ENCODE assay signal across 8 mouse cellular contexts in genomic region chr5:24597901-24598569, GRCm38 (mm10). TPM values are rescaled to one million over a fixed set of nuclear protein-coding genes. Genes with fewer than 3 reads are reported as not detected.
DNase-seq lines count a peak whose midpoint lies in the region; ATAC-seq lines count a peak whose summit lies in the region.

No protein-coding gene starts in this region.

- no peak overlapping the region for H3K27ac ChIP-seq in kidney, embryonic 16.5 days (ENCODE audit: low read length)
- no peak overlapping the region for H3K27ac ChIP-seq in hindbrain, embryonic 11.5 days (ENCODE audit: low read depth, low read length)
- peak overlapping the region; percentile 77 for H3K27ac ChIP-seq in midbrain, embryonic 14.5 days (replicated peaks; ENCODE audit: low read depth, low read length)

- peaks cover 24% of the 10 kb centered on the region for H3K36me3 ChIP-seq in kidney, embryonic 16.5 days (ENCODE audit: insufficient read depth, low read length)
- no peaks in the 10 kb centered on the region; the same call in 1 of the 2 replicates for H3K36me3 ChIP-seq in hindbrain, embryonic 11.5 days (ENCODE audit: control insufficient read depth, insufficient read depth, low read length)
- peaks cover 27% of the 10 kb centered on the region for H3K36me3 ChIP-seq in midbrain, embryonic 14.5 days (ENCODE audit: control insufficient read depth, insufficient read depth, low read length)

- no peaks in the 10 kb centered on the region for H3K9me3 ChIP-seq in kidney, embryonic 16.5 days (ENCODE audit: low read length)
- no peaks in the 10 kb centered on the region for H3K9me3 ChIP-seq in hindbrain, embryonic 11.5 days (ENCODE audit: control insufficient read depth, low read length)
- H3K9me3 ChIP-seq in midbrain, embryonic 14.5 days (ENCODE audit: control insufficient read depth, low read length) = no peaks in the 10 kb centered on the region

- H3K27me3 ChIP-seq in kidney, embryonic 16.5 days (ENCODE audit: insufficient read depth, low read length) = no peaks in the 10 kb centered on the region
- H3K27me3 ChIP-seq in hindbrain, embryonic 11.5 days (ENCODE audit: control insufficient read depth, insufficient read depth, low read length) = peaks cover 7% of the 10 kb centered on the region
- no peaks in the 10 kb centered on the region for H3K27me3 ChIP-seq in midbrain, embryonic 14.5 days (ENCODE audit: control insufficient read depth, insufficient read depth, low read length)

- peak overlapping the region; percentile 56 for H3K4me3 ChIP-seq in kidney, embryonic 16.5 days (ENCODE audit: low read length)
- peak overlapping the region; percentile 38 for H3K4me3 ChIP-seq in hindbrain, embryonic 11.5 days (ENCODE audit: low read depth, low read length)
- peak overlapping the region; percentile 51 for H3K4me3 ChIP-seq in midbrain, embryonic 14.5 days (replicated peaks; ENCODE audit: low read depth, low read length)

- no peak for DNase-seq in kidney, postnatal 14 days
- DNase-seq in cerebellum, adult 9-11 months = peak; percentile 74
- no peak for DNase-seq in hindbrain, embryonic 11.5 days (ENCODE audit: low spot score)
- peak; percentile 49 for DNase-seq in midbrain, embryonic 14.5 days
- no peak for DNase-seq in spleen, postnatal 36 days (ENCODE audit: low spot score in 2 of 2)
- no peak for DNase-seq in thymus, postnatal 4 days

- peak overlapping the region; percentile 72 for H3K9ac ChIP-seq in kidney, embryonic 16.5 days (replicated peaks; ENCODE audit: low read length)
- H3K9ac ChIP-seq in hindbrain, embryonic 11.5 days (ENCODE audit: low read depth, low read length) = peak overlapping the region; percentile 52
- peak overlapping the region; percentile 80 for H3K9ac ChIP-seq in midbrain, embryonic 14.5 days (replicated peaks; ENCODE audit: low read length)

- H3K4me2 ChIP-seq in kidney, embryonic 16.5 days (replicated peaks; ENCODE audit: low read depth, low read length) = peak overlapping the region; percentile 98
- peak overlapping the region; percentile 86 for H3K4me2 ChIP-seq in hindbrain, embryonic 11.5 days (replicated peaks; ENCODE audit: low read depth, low read length)
- peak overlapping the region; percentile 95 for H3K4me2 ChIP-seq in midbrain, embryonic 14.5 days (ENCODE audit: low read length)

- H3K4me1 ChIP-seq in kidney, embryonic 16.5 days (ENCODE audit: insufficient read depth, low read length) = peaks cover 52% of the 10 kb centered on the region
- peaks cover 42% of the 10 kb centered on the region for H3K4me1 ChIP-seq in hindbrain, embryonic 11.5 days (replicated peaks; ENCODE audit: control insufficient read depth, insufficient read depth, low read length)
- H3K4me1 ChIP-seq in midbrain, embryonic 14.5 days (ENCODE audit: control insufficient read depth, insufficient read depth, low read length) = peaks cover 67% of the 10 kb centered on the region

- WGBS in kidney, embryonic 16.5 days = 20% methylated on average over 15 of the region's 15 CpGs
- WGBS in hindbrain, embryonic 11.5 days = 24% methylated on average over 15 of the region's 15 CpGs
- WGBS in midbrain, embryonic 14.5 days = 21% methylated on average over 15 of the region's 15 CpGs

- ATAC-seq in kidney, embryonic 16.5 days (ENCODE audit: low FRiP score, low TSS enrichment) = no peak
- no peak for ATAC-seq in hindbrain, embryonic 11.5 days (ENCODE audit: low FRiP score)
- no peak for ATAC-seq in midbrain, embryonic 14.5 days (ENCODE audit: low FRiP score, low TSS enrichment)
- ATAC-seq in megakaryocyte progenitor cell, adult 5-6 weeks (replicated peaks; ENCODE audit: poor library complexity) = no peak

RNA-seq across cellular contexts. Expression of gene Chpf2, which starts 11.5 kb away (rescaled TPM):
- polyA plus RNA-seq in kidney, embryonic 16.5 days (2015; fragmentation: Nextera tagmentation; extraction: Ambion mirVana) = 27.1 and 28.3 TPM in 2 replicates
- polyA plus RNA-seq in hindbrain, embryonic 11.5 days (2014; fragmentation: Nextera tagmentation; extraction: Ambion mirVana) = 8.6 and 8.7 TPM in 2 replicates
- 12.4 and 19.4 TPM in 2 replicates for polyA plus RNA-seq in midbrain, embryonic 14.5 days (2014; fragmentation: Nextera tagmentation; extraction: Ambion mirVana)
- total RNA-seq in megakaryocyte progenitor cell, adult 5-6 weeks (2015) = 4.7 and 5.9 TPM in 2 replicates
- total RNA-seq in megakaryocyte progenitor cell, adult 5-6 weeks (2017) = 12.4 and 35.1 TPM in 2 replicates

RNA-seq across cellular contexts. Expression of gene Abcf2, which starts 20.8 kb away (rescaled TPM):
- polyA plus RNA-seq in kidney, embryonic 16.5 days (2015; fragmentation: Nextera tagmentation; extraction: Ambion mirVana) = 118 TPM in 2 replicates
- 121 and 136 TPM in 2 replicates for polyA plus RNA-seq in hindbrain, embryonic 11.5 days (2014; fragmentation: Nextera tagmentation; extraction: Ambion mirVana)
- polyA plus RNA-seq in midbrain, embryonic 14.5 days (2014; fragmentation: Nextera tagmentation; extraction: Ambion mirVana) = 79.3 and 88.1 TPM in 2 replicates
- 45.4 and 46.0 TPM in 2 replicates for total RNA-seq in megakaryocyte progenitor cell, adult 5-6 weeks (2015)
- 113 and 115 TPM in 2 replicates for total RNA-seq in megakaryocyte progenitor cell, adult 5-6 weeks (2017)

RNA-seq across cellular contexts. Expression of gene Smarcd3, which starts 26.2 kb away (rescaled TPM):
- polyA plus RNA-seq in kidney, embryonic 16.5 days (2015; fragmentation: Nextera tagmentation; extraction: Ambion mirVana) = 24.5 and 25.0 TPM in 2 replicates
- polyA plus RNA-seq in hindbrain, embryonic 11.5 days (2014; fragmentation: Nextera tagmentation; extraction: Ambion mirVana) = 42.3 and 45.9 TPM in 2 replicates
- polyA plus RNA-seq in midbrain, embryonic 14.5 days (2014; fragmentation: Nextera tagmentation; extraction: Ambion mirVana) = 158 and 199 TPM in 2 replicates
- not detected in 2 replicates for total RNA-seq in megakaryocyte progenitor cell, adult 5-6 weeks (2015)
- 0.08 TPM in 1 of 2 replicates, not detected in the other for total RNA-seq in megakaryocyte progenitor cell, adult 5-6 weeks (2017)

RNA-seq across cellular contexts. Expression of gene 4931409K22Rik, which starts 41.4 kb away (rescaled TPM):
- polyA plus RNA-seq in kidney, embryonic 16.5 days (2015; fragmentation: Nextera tagmentation; extraction: Ambion mirVana) = 0.16 and 0.41 TPM in 2 replicates
- 0.14 TPM in 1 of 2 replicates, not detected in the other for polyA plus RNA-seq in hindbrain, embryonic 11.5 days (2014; fragmentation: Nextera tagmentation; extraction: Ambion mirVana)
- polyA plus RNA-seq in midbrain, embryonic 14.5 days (2014; fragmentation: Nextera tagmentation; extraction: Ambion mirVana) = not detected in 2 replicates
- not detected in 2 replicates for total RNA-seq in megakaryocyte progenitor cell, adult 5-6 weeks (2015)
- not detected in 2 replicates for total RNA-seq in megakaryocyte progenitor cell, adult 5-6 weeks (2017)

RNA-seq across cellular contexts. Expression of gene Asb10, which starts 57.3 kb away (rescaled TPM):
- 0.42 and 0.71 TPM in 2 replicates for polyA plus RNA-seq in kidney, embryonic 16.5 days (2015; fragmentation: Nextera tagmentation; extraction: Ambion mirVana)
- 0.20 and 0.33 TPM in 2 replicates for polyA plus RNA-seq in hindbrain, embryonic 11.5 days (2014; fragmentation: Nextera tagmentation; extraction: Ambion mirVana)
- polyA plus RNA-seq in midbrain, embryonic 14.5 days (2014; fragmentation: Nextera tagmentation; extraction: Ambion mirVana) = 0.09 and 0.12 TPM in 2 replicates
- not detected in 2 replicates for total RNA-seq in megakaryocyte progenitor cell, adult 5-6 weeks (2015)
- total RNA-seq in megakaryocyte progenitor cell, adult 5-6 weeks (2017) = not detected in 2 replicates

Comparison
In these comparisons a context has a peak if more than half of its experiments do, and no peak if none do; other contexts are left out.
1. DNase-seq: peak in cerebellum, adult 9-11 months (single experiment) and midbrain, embryonic 14.5 days (single experiment); none in kidney, postnatal 14 days (single experiment), hindbrain, embryonic 11.5 days (single experiment), spleen, postnatal 36 days (0 of 2) and thymus, postnatal 4 days (single experiment).
2. Peak in every context shown above with its lines, with median percentiles within 50 percentile points of each other: H3K4me2 ChIP-seq, H3K4me3 ChIP-seq and H3K9ac ChIP-seq.